Mouse (Mus musculus) hindbrain, embryonic 14.5 days (tissue): ENCODE measurements around the gene Wipf3. TPM values are rescaled to one million over a fixed set of nuclear protein-coding genes. Genes with fewer than 3 reads are reported as not detected.

Experiments
- ATAC-seq: fragments of 200-750 bp; cut with Nextera tagmentation; 2 replicates; pipeline ENCODE4 v1.8.0; 2017; ENCODE audit warnings: moderate number of reproducible peaks, mild to moderate bottlenecking, moderate TSS enrichment, moderate library complexity; ENCODE audit not compliant: low FRiP score
- DNase-seq: peaks from one replicate; pipeline ENCODE4 v3.0.0-alpha.2; 2015; ENCODE audit warnings: low spot score
- H3K27ac ChIP-seq: fragments of 300-500 bp; sonication (generic); 2 replicates; pipeline ENCODE4 v1.5.1; 2014; ENCODE audit warnings: mild to moderate bottlenecking, moderate library complexity
- H3K27me3 ChIP-seq: fragments of 300-500 bp; sonication (generic); 2 replicates; pipeline ENCODE4 v1.6.1; 2014; ENCODE audit warnings: mild to moderate bottlenecking, low read length, mixed read lengths; ENCODE audit not compliant: control insufficient read depth, insufficient read depth
- H3K36me3 ChIP-seq: fragments of 300-500 bp; sonication (generic); replicated peaks from 2 replicates; pipeline ENCODE4 v1.6.1; 2014; ENCODE audit not compliant: control insufficient read depth, insufficient read depth
- H3K4me1 ChIP-seq: fragments of 300-500 bp; sonication (generic); replicated peaks from 2 replicates; pipeline ENCODE4 v1.6.1; 2014; ENCODE audit warnings: antibody characterized with exemption, low read length, mixed read lengths; ENCODE audit not compliant: control insufficient read depth, insufficient read depth
- H3K4me2 ChIP-seq: fragments of 300-500 bp; sonication (generic); replicated peaks from 2 replicates; pipeline ENCODE4 v1.6.1; 2014; ENCODE audit warnings: mild to moderate bottlenecking, moderate library complexity
- H3K4me3 ChIP-seq: fragments of 300-500 bp; sonication (generic); replicated peaks from 2 replicates; pipeline ENCODE4 v1.5.1; 2014; ENCODE audit warnings: mild to moderate bottlenecking, low read length
- H3K9ac ChIP-seq: fragments of 300-500 bp; sonication (generic); 2 replicates; pipeline ENCODE4 v1.6.1; 2014
- H3K9me3 ChIP-seq: fragments of 300-500 bp; sonication (generic); 2 replicates; pipeline ENCODE4 v1.6.1; 2016; ENCODE audit warnings: low read length; ENCODE audit not compliant: control insufficient read depth
- WGBS: fragments of 180-500 bp; shearing (Covaris S2); extraction: QIAGEN DNeasy Blood & Tissue Kit; methylation state at CpG from one replicate; pipeline ENCODE4 v1.1.7; 2014; 5-methylcytosine and 5-hydroxymethylcytosine counted together
- polyA plus RNA-seq: library from polyadenylated mRNA; unstranded; fragments of >200 nt; fragmentation: Nextera tagmentation; extraction: Ambion mirVana; gene quantifications from 2 replicates; pipeline ENCODE4 v1.2.1, GENCODE M21; 2014

The Wipf3 gene
- 3.3 and 3.5 TPM in 2 replicates for polyA plus RNA-seq

- under 1% methylated on average over 65 of the region's 71 CpGs for WGBS
- peak; percentile 83 for ATAC-seq
- H3K4me1 ChIP-seq, result peaks cover 11% of the 10 kb centered on the region
Observed at GRCm38 (mm10) chr6:54429447-54430194, at the start of gene Wipf3. Gene Wipf3 (plus strand): TSS chr6:54429603.

GRCm38 (mm10) chr6:54382636-54383035 is 46.8 kb upstream of the Wipf3 start:
- ATAC-seq, result no peak
- DNase-seq, result no peak
- WGBS, result 70% methylated on average over 8 of the region's 8 CpGs
- H3K4me3 ChIP-seq, result no peak overlapping the region
- no peaks in the 10 kb centered on the region for H3K36me3 ChIP-seq
- no peak overlapping the region for H3K27ac ChIP-seq
- H3K9me3 ChIP-seq, result no peaks in the 10 kb centered on the region
- H3K9ac ChIP-seq, result no peak overlapping the region
- no peaks in the 10 kb centered on the region for H3K27me3 ChIP-seq
- no peaks in the 10 kb centered on the region for H3K4me1 ChIP-seq
- H3K4me2 ChIP-seq, result no peak overlapping the region

More at GRCm38 (mm10) chr6:54429447-54430194, at the start of gene Wipf3:
- Histone ChIP-seq H3K9me3 (no peaks in the 10 kb centered on the region), H3K9ac (peak within 1 kb of the TSS; percentile 78), H3K27ac (0 out of 2 replicates have a peak within 1 kb of the TSS, but pooled peaks have one; percentile 20), H3K4me3 (peak within 1 kb of the TSS; percentile 58), H3K36me3 (no peaks in the 10 kb centered on the region), H3K27me3 (peaks cover 21% of the 10 kb centered on the region), H3K4me2 (peak within 1 kb of the TSS; percentile 85)
- peak; percentile 49 for DNase-seq

GRCm38 (mm10) chr6:54383893-54384524 is 45.4 kb upstream of the Wipf3 start:
- Histone ChIP-seq H3K4me1 (no peaks in the 10 kb centered on the region), H3K9ac (no peak overlapping the region), H3K27ac (no peak overlapping the region), H3K36me3 (no peaks in the 10 kb centered on the region), H3K27me3 (no peaks in the 10 kb centered on the region), H3K9me3 (no peaks in the 10 kb centered on the region), H3K4me2 (no peak overlapping the region), H3K4me3 (no peak overlapping the region)
- ATAC-seq, result no peak
- DNase-seq, result no peak
- WGBS, result 56% methylated on average over 12 of the region's 12 CpGs

- no peak overlapping the region for H3K27ac ChIP-seq
- ATAC-seq (no peak), DNase-seq (no peak)
- no peak overlapping the region for H3K4me3 ChIP-seq
- no peak overlapping the region for H3K4me2 ChIP-seq
- H3K36me3 ChIP-seq, result no peaks in the 10 kb centered on the region
- H3K9ac ChIP-seq, result no peak overlapping the region
- no peaks in the 10 kb centered on the region for H3K4me1 ChIP-seq
- WGBS, result 96% methylated on average over 1 of the region's 1 CpGs
- no peaks in the 10 kb centered on the region for H3K27me3 ChIP-seq
- H3K9me3 ChIP-seq, result no peaks in the 10 kb centered on the region
Observed at GRCm38 (mm10) chr6:54384777-54385176, 44.6 kb upstream of the Wipf3 start.

GRCm38 (mm10) chr6:54386429-54386828 is 43.0 kb upstream of the Wipf3 start:
- H3K9ac ChIP-seq, result no peak overlapping the region
- DNase-seq (no peak), ATAC-seq (no peak)
- no peak overlapping the region for H3K27ac ChIP-seq
- no peaks in the 10 kb centered on the region for H3K36me3 ChIP-seq
- 80% methylated on average over 4 of the region's 4 CpGs for whole genome bisulfite sequencing
- no peak overlapping the region for H3K4me2 ChIP-seq
- H3K9me3 ChIP-seq, result no peaks in the 10 kb centered on the region
- H3K4me1 ChIP-seq, result no peaks in the 10 kb centered on the region
- no peak overlapping the region for H3K4me3 ChIP-seq
- no peaks in the 10 kb centered on the region for H3K27me3 ChIP-seq

- ATAC-seq (no peak), DNase-seq (no peak)
- no peaks in the 10 kb centered on the region for H3K4me1 ChIP-seq
- no peaks in the 10 kb centered on the region for H3K36me3 ChIP-seq
- WGBS, result 91% methylated on average over 3 of the region's 3 CpGs
- no peak overlapping the region for H3K4me3 ChIP-seq
- H3K27ac ChIP-seq, result no peak overlapping the region
- H3K9ac ChIP-seq, result no peak overlapping the region
- no peaks in the 10 kb centered on the region for H3K27me3 ChIP-seq
- H3K9me3 ChIP-seq, result no peaks in the 10 kb centered on the region
- no peak overlapping the region for H3K4me2 ChIP-seq
Observed at GRCm38 (mm10) chr6:54387044-54387443, 42.4 kb upstream of the Wipf3 start.

- H3K9ac ChIP-seq, result no peak overlapping the region
- no peak overlapping the region for H3K27ac ChIP-seq
- no peak for ATAC-seq
- no peak for DNase-seq
- H3K27me3 ChIP-seq, result no peaks in the 10 kb centered on the region
- H3K36me3 ChIP-seq, result no peaks in the 10 kb centered on the region
- no peak overlapping the region for H3K4me2 ChIP-seq
- H3K9me3 ChIP-seq, result no peaks in the 10 kb centered on the region
- no peak overlapping the region for H3K4me3 ChIP-seq
- no peaks in the 10 kb centered on the region for H3K4me1 ChIP-seq
- 78% methylated on average over 5 of the region's 5 CpGs for WGBS
Observed at GRCm38 (mm10) chr6:54387751-54388150, 41.7 kb upstream of the Wipf3 start.

- DNase-seq, result no peak
- H3K4me1 ChIP-seq, result no peaks in the 10 kb centered on the region
- no peak overlapping the region for H3K9ac ChIP-seq
- ATAC-seq, result no peak
- 81% methylated on average over 7 of the region's 7 CpGs for WGBS
- H3K36me3 ChIP-seq, result no peaks in the 10 kb centered on the region
- no peak overlapping the region for H3K4me2 ChIP-seq
- no peaks in the 10 kb centered on the region; the same call in 1 of the 2 replicates for H3K27me3 ChIP-seq
- H3K27ac ChIP-seq, result no peak overlapping the region
- H3K4me3 ChIP-seq, result no peak overlapping the region
- H3K9me3 ChIP-seq, result no peaks in the 10 kb centered on the region
Observed at GRCm38 (mm10) chr6:54388690-54389275, 40.6 kb upstream of the Wipf3 start.

- Histone ChIP-seq H3K4me3 (no peak overlapping the region), H3K4me2 (no peak overlapping the region), H3K27ac (no peak overlapping the region), H3K27me3 (no peaks in the 10 kb centered on the region; the same call in 1 of the 2 replicates), H3K9me3 (no peaks in the 10 kb centered on the region), H3K36me3 (no peaks in the 10 kb centered on the region), H3K9ac (no peak overlapping the region), H3K4me1 (no peaks in the 10 kb centered on the region)
- DNase-seq (peak; percentile 91), ATAC-seq (no peak)
- 4% methylated on average over 3 of the region's 3 CpGs for WGBS
Observed at GRCm38 (mm10) chr6:54391765-54392164, 37.6 kb upstream of the Wipf3 start.
